Mouse (Mus musculus): ENCODE data around the gene Apbb1ip.

Apbb1ip gene

DNA sequence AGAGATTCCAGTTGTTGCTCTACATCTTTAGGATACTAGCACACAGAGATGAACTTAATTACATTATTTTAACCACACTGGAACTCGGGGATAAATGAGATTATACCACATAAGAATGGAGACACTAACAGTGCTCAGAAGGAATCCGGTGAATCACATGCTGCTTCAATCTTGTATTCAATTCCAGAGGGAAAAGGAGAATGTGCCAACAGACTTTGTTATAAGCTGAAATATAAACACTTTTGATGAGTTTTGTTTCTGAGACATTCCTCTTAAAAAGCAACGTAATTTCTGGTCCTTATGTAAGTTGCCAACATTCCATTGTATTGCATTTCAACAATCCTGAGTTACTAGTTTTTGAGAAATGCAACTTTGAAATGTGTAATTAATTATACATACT is 1.8 kb downstream of the Apbb1ip start:
- DNase-seq (ENCODE audit: low read depth) = peak; percentile 75

DNA sequence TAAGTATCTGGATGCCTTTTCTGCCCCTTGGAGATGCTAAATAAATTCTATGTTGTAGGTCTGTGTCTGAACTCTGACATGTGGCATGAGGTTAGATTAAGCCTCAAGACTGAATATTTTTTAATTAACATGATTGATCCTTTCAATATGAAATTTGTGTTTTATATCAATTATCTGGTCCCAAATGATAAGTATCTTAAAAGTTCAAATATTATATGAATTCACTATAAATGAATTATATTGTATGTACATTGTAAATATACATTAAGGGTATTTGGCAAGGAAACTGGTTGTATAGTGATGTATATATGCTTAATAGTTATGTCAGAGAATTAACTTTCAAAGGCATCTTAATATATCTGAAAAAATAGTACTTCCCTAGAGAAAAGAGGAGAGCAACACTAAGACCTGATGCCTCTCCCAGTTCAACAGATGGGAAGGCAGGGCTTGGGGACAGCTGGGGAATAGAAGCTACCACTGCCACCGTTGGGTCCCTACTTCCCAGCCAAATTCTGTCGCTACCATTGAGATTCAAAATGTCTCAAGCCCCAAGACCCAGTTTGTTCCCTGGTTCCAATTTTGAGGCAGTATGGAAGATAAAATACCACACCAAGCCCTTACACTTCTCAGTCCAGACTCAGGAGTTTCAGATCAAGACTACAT is 2.8 kb downstream of the Apbb1ip start:
- DNase-seq (ENCODE audit: low read depth) = no peak

DNA sequence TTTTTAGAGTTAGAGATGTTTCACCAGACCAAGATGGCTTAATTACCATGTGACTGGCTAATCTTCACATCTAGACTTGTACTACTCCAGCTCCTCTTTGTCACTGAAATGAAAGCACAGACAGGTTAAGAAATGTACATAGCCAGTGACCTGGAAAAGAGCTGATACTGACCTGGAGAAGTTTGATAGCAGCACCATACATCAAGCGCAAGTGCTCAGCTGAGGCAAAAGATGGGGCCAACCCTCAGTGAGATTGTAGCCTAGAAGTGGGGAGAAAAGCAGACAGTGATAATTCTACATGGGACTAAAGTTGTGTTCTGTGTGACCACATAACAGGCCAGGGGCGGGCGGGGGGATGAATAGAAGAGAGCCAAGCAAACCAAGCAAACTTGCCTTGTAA is 3.9 kb downstream of the Apbb1ip start:
- no peak for DNase-seq (ENCODE audit: low read depth)

DNA sequence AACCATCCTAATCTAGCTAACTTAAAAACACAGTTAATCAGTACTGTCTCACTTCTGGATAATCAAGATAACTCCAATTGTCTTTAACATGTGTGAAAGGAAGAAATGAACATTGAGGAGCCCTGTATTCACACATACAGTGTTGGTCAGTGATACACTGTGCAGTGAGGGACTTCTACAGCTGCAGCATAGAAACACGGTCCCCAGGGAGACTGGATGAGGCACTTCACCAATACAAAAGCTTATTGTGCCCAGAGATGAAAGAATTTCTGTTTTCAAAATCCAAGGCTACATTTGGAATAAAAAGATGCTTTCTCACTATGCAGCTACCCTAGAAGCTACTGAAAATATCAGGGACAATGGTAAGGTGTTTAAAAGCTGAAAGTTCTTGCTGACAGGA is 7.0 kb downstream of the Apbb1ip start:
- DNase-seq (ENCODE audit: low read depth) = no peak

DNA sequence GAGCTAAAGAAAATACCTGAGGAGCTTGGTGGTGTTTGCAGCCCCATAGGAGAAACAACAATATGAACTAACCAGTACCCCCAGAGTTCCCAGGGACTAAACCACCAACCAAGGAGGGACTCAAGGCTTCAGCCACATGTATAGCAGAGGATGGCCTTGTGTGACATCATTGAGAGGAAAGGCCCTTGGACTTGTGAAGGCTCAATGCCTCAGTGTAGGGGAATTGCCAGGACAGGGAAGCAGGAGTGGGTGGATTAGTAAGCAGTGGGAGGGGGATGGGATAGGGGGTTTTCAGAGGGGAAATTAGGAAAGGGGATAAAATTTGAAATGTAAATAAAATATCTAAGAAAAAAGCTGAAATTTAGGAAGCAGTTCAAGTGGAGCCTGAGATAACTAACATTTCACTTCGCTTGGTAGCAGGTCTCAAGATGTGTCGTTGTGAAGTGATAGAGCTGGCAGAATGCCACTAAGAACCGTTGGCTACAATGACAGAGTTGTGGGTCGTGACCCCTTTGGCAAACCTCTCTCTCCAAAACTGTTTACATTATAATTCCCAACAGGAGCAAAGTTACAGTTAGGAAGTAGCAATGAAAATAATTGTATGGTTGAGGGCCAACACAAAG is 7.6 kb downstream of the Apbb1ip start:
- DNase-seq (ENCODE audit: low read depth) = no peak

DNA sequence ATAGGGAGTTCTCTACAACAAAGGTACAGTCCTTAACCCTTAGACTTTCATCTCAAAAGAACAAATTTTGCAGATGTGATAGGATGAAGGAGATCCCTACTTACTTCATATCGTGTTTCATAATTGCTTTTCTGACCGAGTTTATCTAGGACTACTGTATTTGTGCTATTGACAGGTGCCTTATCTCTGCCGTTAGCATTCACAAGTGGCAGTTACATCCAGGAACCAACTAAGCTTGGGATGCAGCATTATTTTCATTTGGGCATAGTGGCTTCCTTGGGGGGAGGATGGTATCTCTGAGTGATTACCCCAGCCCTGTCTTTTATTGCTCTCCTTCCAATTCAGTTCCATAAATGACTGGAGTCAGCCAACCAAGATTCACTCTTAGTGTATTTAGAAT is 8.2 kb downstream of the Apbb1ip start:
- no peak for DNase-seq (ENCODE audit: low read depth)

DNA sequence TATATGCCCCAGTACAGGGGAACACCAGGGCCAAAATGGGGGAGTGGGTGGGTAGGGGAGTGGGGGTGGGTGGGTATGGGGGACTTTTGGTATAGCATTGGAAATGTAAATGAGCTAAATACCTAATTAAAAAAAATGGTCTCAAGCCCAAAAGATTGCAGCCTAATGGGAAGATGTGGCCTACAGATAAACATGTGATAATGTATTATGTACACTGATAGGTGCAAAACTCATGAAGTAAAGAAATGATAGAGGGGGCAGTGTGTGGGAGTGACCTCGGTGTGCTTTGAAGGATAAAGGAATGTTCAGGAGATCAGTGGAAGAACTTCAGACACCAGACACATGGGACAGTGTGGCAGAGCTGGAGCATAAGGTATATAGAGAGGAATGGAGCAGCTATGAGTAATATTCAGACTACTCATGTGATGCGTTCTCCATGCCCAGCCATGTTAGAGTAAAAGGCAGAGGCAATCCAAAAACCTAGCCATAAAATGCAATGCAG is 9.3 kb downstream of the Apbb1ip start:
- DNase-seq (ENCODE audit: low read depth) = no peak

DNA sequence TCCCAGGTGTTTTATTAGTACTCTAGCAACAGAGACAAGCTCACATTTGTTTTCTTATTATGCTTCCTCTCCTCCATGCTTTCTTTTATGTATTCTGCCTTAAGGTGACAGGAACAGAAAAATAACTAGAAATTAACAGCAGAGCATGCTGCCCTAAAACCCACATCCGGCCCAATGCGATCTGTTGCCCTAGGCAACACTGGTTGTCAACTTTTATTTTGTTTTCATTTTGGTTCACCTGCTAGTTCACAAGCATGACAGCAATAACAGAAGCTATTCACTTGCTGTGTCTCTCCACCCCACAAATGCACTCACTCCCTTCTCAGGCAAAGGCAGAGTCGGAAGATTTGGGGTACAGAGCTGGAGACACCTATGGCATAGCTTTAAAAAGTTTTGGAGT is 10.3 kb downstream of the Apbb1ip start:
- DNase-seq (ENCODE audit: low read depth) = no peak

DNA sequence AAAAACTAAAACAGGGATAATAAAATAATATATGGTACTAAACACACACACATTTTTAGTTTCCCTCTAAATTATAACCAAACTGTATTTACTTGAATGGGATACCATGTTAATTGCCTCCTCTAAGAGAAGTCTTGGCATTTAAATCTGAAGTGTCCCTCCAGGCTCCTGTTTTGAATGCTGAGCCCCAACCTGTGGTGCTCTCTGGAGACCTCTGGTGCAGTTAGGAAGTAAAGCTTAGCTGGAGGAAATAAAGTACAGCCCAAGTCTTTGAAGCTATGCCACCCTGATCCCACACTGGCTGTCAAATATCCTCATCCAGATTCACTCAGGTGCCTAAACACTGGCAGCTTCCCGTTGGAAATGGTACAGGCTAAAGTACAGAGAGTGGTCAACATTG is 10.9 kb downstream of the Apbb1ip start:
- DNase-seq (ENCODE audit: low read depth) = no peak

DNA sequence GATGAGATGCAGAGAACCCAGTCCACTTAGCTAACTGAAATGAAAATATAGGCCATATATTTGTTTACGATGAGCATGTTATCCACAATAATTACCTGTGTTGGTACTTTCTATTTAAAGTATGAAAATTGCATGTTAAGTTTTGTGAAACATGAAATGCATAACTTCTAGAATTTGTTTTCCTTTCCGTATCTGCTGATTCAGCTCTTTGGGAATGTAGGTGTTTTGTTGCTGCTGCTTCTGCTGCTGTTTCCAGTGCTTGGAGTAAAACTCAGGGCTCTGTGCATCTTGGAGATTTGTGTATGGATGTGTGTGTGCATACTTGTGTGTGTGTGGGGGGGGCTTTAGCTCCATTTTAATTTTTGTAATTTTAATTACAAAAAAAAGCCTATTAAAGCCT is 14.8 kb downstream of the Apbb1ip start:
- DNase-seq (ENCODE audit: low read depth) = no peak

DNA sequence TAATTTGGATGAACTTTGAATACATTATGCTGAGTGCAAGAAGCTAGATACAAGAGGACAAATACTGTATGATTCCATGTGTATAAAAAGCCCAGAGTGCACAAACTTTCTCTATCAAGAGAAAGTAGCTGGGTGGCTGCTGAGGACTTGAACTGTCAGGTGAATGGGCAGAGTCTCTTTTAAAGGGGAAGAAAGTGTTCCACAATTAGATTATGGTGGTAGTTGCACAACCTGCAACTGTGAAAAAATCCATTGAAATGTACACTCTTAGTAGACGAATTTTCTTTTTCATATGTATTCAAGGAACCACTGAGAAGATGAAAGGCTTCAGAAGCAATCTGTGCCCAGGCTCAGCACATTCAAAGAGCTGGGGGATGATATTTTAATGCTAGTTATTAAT is 15.7 kb downstream of the Apbb1ip start:
- DNase-seq (ENCODE audit: low read depth) = no peak

DNA sequence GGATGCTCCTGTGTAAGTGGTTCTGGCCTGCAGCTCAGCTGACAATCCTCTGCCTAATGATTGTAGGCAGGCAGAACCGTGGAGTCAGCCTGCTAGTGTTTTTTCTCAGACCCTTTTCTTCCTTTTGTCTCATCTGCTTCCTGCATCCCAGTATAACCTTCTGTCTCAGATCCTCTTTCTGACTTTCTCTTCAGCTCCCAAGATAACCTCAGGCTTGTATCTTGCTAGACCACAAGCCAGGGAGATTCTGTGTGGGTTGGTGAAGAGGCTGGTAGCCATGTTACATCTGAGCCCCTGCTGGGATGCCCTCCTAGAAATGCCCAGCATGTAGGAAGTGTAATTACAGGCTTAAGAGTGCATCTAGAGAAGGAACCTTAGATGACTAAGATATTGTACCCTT is 16.5 kb downstream of the Apbb1ip start:
- DNase-seq (ENCODE audit: low read depth) = no peak

DNA sequence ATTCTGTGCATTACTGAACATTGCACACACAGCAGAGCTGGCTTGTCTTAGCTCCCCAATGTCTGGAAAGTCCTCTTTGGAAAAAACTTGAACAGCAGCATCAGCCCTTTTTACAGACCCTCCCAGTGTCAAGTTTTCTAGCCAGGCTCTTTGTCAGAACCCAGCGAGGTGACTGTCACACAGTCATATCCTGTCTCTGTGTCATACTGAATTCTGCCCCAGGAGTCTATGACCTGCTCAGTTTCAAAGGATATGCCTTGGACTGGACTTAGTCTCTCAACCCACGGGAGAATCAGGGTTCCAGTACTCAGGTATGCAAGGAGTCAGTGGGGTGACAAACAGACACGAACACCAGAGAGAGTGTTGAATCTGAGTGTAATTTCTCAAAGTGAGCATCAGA is 21.2 kb downstream of the Apbb1ip start:
- DNase-seq (ENCODE audit: low read depth) = no peak

DNA sequence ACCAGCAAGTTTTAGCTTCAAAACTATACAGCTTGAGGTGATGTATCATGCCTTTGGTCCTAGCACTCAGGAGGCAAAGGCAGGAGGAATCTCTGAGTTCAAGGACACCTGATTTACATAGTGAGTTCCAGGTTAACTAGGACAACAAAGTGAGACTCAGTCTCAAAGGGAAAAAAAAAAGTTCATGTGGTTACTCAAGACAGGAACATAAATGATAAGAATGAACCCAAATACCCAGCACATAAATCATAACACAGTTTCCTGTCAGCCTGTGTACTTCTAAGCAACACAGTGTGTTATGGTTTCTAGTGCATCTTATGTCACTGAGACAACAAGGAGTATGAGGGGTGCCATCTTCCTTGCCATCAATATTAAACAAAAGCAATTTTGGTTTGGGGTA is 22.6 kb downstream of the Apbb1ip start:
- no peak for DNase-seq (ENCODE audit: low read depth)

DNA sequence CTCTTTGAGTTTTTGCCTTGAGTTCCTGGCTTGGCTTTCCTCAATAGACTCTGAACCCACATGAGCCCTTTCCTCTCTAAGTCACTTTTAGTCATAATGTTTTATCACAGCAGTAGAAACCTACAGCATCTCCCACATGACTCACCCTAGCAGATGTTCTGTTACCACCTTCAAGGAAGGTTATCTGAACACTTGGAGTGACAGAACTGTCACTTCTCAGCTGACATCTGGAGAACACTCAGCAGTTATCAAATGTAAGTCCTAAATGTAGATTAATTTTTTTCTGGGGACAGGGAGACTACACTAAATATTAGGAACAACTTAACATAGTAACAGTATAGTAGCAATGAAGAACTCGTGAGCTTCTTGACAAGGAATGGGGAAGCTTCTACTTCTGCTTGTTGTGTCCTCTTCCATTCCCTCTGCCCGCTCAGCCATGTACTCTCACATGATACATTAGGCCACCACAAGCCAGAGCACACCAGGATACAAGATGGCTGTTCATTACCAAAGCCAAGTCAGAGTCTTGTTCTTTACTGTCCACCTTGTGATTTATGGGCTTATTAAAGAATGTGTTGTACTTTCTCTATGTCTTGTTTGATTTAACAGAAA is 25.6 kb downstream of the Apbb1ip start:
- DNase-seq (ENCODE audit: low read depth) = no peak

DNA sequence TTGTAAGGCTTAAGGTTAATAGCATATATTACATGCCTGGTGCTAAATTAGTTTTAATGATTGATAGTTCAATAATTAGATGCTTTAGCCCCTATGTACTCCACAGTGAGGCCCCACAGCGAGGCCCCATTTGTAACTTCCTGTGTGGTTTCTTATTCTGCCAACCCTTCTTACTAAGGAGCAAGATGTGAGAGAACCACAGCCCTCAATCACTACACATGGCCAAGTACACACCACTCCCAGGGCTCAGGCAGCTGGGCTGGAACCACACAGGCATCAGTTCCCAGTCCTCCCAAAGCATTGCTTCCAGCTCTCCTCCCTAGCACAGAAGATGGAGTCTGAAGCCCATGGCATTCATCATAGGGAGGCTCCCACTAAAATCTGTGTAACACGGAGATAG is 31.7 kb downstream of the Apbb1ip start:
- no peak for DNase-seq (ENCODE audit: low read depth)

DNA sequence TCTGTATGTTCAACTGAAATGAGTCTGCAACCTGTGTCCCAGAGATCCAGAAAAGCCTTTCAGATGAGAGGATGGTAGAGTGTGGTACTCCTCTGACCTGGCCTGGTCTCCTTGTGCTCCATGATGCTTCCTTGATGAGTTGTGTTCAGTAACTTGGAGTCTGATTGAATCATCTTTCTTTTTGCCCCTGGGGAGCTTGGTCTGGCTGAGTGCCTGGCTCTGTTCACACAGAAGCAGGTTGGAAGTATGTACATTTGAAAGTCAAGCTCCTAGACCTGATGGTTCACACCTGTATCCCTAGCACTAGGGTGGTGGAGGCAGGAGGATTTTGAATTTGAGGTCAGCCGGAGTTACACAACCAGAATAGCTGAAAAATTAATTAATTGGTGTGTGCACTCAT is 32.7 kb downstream of the Apbb1ip start:
- DNase-seq (ENCODE audit: low read depth) = peak; percentile 72

DNA sequence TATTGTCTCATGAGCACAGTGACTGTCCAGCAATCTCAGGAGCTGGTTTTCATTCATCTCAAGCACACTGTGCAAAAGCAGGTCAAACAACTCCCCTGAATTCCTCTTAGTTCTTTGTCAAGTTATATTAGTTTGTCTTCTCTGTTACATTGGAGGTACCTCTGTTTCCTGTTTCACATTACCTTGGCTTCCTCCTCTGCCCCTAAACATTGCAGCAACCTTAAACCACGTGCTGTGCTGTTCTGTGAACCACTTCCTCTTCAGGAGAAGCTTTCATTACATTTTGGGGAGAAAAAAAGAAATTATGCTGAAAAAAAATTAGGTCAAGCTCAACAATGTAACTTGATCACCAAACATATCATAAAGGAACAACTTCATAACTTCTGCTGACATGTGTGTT is 33.4 kb downstream of the Apbb1ip start:
- no peak for DNase-seq (ENCODE audit: low read depth)

DNA sequence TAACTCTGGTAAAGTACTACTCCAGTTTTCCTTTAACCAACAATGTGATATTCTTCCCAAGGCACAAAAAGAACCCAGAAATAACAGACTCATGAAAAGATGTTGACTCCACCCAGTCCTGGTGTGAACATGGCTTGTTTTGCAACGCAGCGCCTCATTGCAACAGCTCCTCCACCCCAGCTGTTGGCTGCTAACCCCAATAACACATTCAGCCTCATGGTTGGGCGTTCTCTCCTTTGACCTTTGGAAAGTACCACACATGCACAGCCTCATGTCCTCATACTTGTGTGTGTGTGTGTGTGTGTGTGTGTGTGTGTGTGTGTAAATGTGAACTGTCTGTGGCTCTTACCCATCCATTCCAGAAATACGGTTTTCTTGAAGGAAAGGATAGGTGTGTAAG is 37.0 kb downstream of the Apbb1ip start:
- DNase-seq (ENCODE audit: low read depth) = peak; percentile 45

DNA sequence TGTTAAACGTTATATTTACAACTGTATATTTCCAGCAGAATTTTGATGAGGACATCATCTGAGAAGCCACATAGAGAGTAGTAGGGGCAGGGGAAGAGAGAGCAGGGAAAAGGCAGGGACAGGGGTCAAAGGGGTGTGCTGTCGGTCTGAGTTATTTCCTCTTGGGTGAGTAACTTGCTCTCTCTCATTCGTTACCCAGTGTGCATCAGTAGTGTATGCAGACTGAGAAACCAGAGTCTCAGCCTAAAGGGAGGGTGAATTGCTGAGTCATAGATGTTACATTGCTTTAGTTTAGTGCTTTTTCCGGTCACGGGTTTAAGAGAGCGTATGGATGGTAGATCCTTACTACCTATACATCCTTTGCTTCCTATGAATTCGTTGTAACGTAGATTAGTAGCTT is 37.6 kb downstream of the Apbb1ip start:
- no peak for DNase-seq (ENCODE audit: low read depth)

DNA sequence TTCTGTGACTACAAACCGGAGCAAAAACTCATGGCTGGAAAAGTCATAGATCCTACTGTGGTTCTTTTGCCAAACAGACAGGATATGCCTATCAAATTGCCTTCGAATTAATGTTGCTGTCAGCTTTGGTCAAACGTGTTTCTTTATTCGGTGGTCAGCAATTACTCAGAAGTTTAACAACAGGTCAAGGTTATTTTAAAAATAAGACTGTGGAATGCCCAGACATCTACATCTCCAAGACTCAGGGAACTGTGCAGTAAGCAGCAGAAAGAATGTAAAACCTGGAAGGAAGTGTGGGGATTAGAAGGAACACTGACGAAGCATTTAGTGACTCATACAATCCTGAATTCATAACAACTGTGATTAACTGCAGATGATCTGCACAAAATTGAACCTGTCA is 40.0 kb downstream of the Apbb1ip start:
- peak; percentile 67 for DNase-seq (ENCODE audit: low read depth)

DNA sequence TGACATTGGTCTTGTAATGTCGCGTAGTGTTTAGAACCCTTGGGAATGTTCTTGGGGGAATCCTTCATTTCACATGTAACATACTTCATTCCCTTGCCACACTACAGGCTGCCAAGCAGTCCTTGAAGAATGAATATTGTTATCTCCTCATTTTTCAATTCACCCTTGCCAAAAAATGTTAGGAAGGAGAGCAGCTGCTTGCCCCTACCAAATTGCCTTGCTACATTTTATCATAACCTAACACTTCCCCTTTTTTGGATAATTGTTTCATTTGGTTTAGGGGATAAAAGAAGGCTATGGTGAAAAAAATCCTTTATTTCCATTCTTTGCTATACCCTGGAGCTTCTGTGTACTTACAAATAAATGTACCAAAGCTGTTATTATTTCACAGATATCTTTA is 41.8 kb downstream of the Apbb1ip start:
- DNase-seq (ENCODE audit: low read depth) = no peak

DNA sequence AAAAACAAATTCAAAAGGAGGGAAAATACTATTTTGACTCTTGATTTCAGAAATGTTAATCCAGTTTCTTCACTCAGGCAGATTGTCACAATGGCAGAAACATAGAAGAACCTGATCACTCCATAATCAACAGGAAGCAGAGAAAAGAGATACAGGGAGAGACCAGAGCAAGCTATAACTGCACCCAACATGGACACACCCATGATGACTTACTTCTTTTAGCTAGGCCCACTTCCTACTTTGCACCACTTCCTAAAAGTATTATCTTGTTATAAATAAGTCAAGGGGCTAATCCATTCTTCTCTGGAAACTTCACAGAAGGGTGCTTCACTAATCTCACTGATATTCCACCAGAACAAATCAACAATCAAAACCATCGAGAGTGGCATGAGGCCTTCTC is 42.3 kb downstream of the Apbb1ip start:
- DNase-seq (ENCODE audit: low read depth) = no peak

DNA sequence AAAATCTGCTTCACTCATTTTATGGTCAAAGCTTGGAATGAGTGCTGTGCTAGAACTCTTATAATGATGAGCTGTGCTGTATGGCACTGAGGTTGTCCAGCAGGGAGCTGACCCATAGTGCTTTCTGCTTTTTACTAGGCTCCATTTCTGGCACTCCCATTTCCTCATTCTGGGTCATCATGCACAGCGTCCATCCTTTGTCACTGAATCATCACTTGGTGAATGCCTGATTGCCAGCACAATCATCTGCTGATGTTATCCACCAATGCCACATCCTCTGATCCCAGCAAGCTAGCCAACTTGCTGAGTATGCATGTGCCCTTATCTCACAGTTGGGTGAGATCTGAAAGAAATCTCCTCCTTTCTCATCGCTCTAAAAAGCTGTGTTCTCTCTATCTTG is 48.4 kb downstream of the Apbb1ip start:
- DNase-seq (ENCODE audit: low read depth) = peak; percentile 40

All from NIH3T3 (cell line).